Mouse (Mus musculus) heart, adult 2 months (tissue): Measurements from ENCODE around the gene Ppp1r21.

ENCODE experiments used
- CTCF ChIP-seq: fragments of 200-600 bp; IDR thresholded peaks from 2 replicates; pipeline ENCODE4 v1.8.1; 2022; ENCODE audit warnings: antibody characterized with exemption, mild to moderate bottlenecking, moderate library complexity
- POLR2A ChIP-seq: fragments of 200-500 bp; IDR thresholded peaks from 2 replicates; pipeline ENCODE4 v1.6.1; 2011; ENCODE audit warnings: mild to moderate bottlenecking, low read depth, low read length, control low read depth; ENCODE audit not compliant: insufficient read depth

DNA sequence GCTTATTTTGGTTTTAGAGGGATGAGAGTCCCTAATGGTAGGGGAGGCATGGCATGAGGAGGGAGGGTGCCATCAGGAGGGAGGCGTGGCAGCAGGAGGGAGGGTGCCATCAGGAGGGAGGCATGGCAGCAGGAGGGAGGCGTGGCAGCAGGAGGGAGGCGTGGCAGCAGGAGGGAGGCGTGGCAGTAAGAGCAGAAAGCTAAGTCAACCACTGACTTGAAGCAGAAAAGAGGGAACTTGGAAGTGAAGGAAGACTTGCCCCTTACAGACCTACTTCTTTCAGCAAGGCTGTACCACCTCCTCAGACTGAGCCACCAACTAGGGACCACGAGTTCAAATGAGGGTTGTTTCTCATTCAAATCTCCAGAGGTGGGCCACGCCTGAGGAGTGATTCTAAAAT is 83.3 kb downstream of the Ppp1r21 start:
- no peak for TF ChIP-seq POLR2A
- no peak for TF ChIP-seq CTCF
